Mouse (Mus musculus) heart, adult 2 months (tissue): ENCODE measurements around the gene Bcorl1.

Experiments used
- CTCF ChIP-seq: fragments of 200-600 bp; IDR thresholded peaks from 2 replicates; pipeline ENCODE4 v1.8.1; 2022; ENCODE audit warnings: antibody characterized with exemption, mild to moderate bottlenecking, moderate library complexity
- EP300 ChIP-seq: fragments of 200-500 bp; IDR thresholded peaks from 2 replicates; pipeline ENCODE4 v1.6.1; 2011; ENCODE audit warnings: low read depth, low read length, control low read depth; ENCODE audit not compliant: insufficient read depth
- POLR2A ChIP-seq: fragments of 200-500 bp; IDR thresholded peaks from 2 replicates; pipeline ENCODE4 v1.6.1; 2011; ENCODE audit warnings: mild to moderate bottlenecking, low read depth, low read length, control low read depth; ENCODE audit not compliant: insufficient read depth

GRCm38 (mm10) chrX:48414291-48414690, 73.1 kb downstream of the Bcorl1 start:
- no peak for TF ChIP-seq CTCF
- no peak for TF ChIP-seq POLR2A
- TF ChIP-seq EP300 = no peak
